Mouse (Mus musculus) erythroid progenitor cell, adult 5-6 weeks (primary cell): ENCODE measurements around the gene Gatd1. TPM values are rescaled to one million over a fixed set of nuclear protein-coding genes. Genes with fewer than 3 reads are reported as not detected.

ENCODE experiments used
- ATAC-seq: replicated peaks from 2 replicates; pipeline ENCODE4 v1.8.0; 2016; ENCODE audit warnings: moderate number of reproducible peaks, mild to moderate bottlenecking, moderate TSS enrichment, inconsistent platforms; ENCODE audit not compliant: poor library complexity, low FRiP score, severe bottlenecking
- total RNA-seq, 2 experiments: library from RNA; stranded (forward) in 1 of 2; stranded (reverse) in 1 of 2; fragments of 150-400 nt in 1 of 2; fragments of 186-747, 209-891 nt in 1 of 2; gene quantifications; 2 replicates each; pipeline versions ENCODE4 v1.2.3 to v1.2.4; 2015 to 2017; ENCODE audit warnings: low replicate concordance in 2 of 2

Gatd1 gene
- total RNA-seq, 2 experiments from 2014 or later = 3.4 to 9.2 TPM

GRCm38 (mm10) chr7:141443081-141443821, 29.3 kb upstream of the Gatd1 start:
- ATAC-seq = peak; percentile 40

- no peak for ATAC-seq
Observed at GRCm38 (mm10) chr7:141442199-141442598, 28.3 kb upstream of the Gatd1 start.

GRCm38 (mm10) chr7:141441460-141441859, 27.5 kb upstream of the Gatd1 start:
- ATAC-seq = no peak

- ATAC-seq = no peak
Observed at GRCm38 (mm10) chr7:141440613-141441012, 26.7 kb upstream of the Gatd1 start.

- ATAC-seq = no peak
Observed at GRCm38 (mm10) chr7:141439811-141440210, 25.9 kb upstream of the Gatd1 start.

- no peak for ATAC-seq
Observed at GRCm38 (mm10) chr7:141439140-141439679, 25.3 kb upstream of the Gatd1 start.

GRCm38 (mm10) chr7:141438201-141438968, 24.4 kb upstream of the Gatd1 start:
- ATAC-seq = no peak

- peak; percentile 75 for ATAC-seq
Observed at GRCm38 (mm10) chr7:141437178-141438120, 23.5 kb upstream of the Gatd1 start, which contains the start of gene Slc25a22. TSS of gene Slc25a22 (minus strand) at chr7:141437892.

- ATAC-seq = no peak
Observed at GRCm38 (mm10) chr7:141436523-141436892, 22.6 kb upstream of the Gatd1 start.

GRCm38 (mm10) chr7:141435856-141436522, 22.1 kb upstream of the Gatd1 start:
- no peak for ATAC-seq

GRCm38 (mm10) chr7:141435129-141435855, 21.4 kb upstream of the Gatd1 start:
- ATAC-seq = peak; percentile 79

GRCm38 (mm10) chr7:141434464-141434863, 20.5 kb upstream of the Gatd1 start:
- ATAC-seq = no peak

GRCm38 (mm10) chr7:141433517-141434400, 19.8 kb upstream of the Gatd1 start:
- no peak for ATAC-seq

GRCm38 (mm10) chr7:141432741-141433516, 19.0 kb upstream of the Gatd1 start:
- no peak for ATAC-seq

GRCm38 (mm10) chr7:141432186-141432611, 18.3 kb upstream of the Gatd1 start:
- no peak for ATAC-seq

- ATAC-seq = no peak
Observed at GRCm38 (mm10) chr7:141431434-141432185, 17.7 kb upstream of the Gatd1 start.
